Mouse (Mus musculus): ENCODE results near the gene Ptgdr2. TPM values are rescaled to one million over a fixed set of nuclear protein-coding genes. Genes with fewer than 3 reads are reported as not detected.

Gene Ptgdr2
- total RNA-seq, 2 experiments from 2014 or later: not detected

DNA sequence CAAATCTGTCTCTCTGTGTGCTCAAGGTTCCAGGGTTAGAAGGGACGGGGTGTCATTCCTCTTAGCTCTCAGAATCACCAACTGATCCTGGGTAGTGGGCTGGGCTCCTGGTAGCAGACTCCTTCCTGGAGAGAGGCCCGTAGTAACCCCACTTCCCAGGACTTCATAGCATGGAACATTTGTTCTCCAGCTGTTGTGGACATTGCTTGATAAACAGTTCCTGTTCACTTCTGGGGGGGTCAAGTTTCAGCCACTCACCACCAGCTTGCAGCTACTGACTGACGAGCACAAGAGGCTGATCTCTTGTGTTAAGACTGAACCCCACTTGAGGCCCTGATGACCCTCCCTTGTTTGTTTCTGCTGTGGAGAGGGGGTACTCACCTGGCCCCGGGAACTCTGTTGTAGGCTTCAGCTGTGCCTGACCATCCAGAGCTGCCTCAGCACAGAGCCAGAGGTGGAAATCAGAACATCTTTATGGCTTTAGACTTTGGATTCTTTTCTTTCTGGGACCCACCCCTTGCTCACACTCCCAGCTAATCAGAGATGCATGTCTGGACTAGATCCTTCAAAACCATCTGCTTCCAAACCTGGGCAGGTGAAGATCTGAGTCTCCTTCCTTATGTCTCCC, 37.4 kb downstream of the Ptgdr2 start, which contains the start of gene Ms4a10:
Gene Ms4a10, minus strand, starts transcription at position 433 of the 628 bp plus-strand sequence.
- DNase-seq (ENCODE audit: low spot score in 2 of 2): no peak

DNA sequence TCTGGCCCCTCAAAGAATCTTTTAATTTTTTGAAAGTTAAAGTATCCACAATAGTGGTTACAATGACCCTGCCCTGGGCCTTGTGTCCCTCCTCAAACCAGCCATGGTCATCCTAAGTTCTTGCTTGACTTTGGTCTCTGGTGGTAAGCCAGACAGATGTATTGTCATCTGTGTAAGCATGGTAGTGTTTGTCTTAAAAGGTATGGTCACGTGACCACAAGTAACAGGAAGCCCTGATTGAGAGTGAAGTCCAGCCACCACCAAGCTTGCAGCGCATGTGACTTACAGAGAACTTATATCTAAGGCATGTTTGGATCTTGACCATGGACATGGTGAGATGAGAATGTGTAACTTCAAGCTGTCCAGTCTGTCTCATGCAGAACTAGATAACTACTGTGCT, 38.2 kb downstream of the Ptgdr2 start:
- no peak for DNase-seq (ENCODE audit: low spot score in 2 of 2)

DNA sequence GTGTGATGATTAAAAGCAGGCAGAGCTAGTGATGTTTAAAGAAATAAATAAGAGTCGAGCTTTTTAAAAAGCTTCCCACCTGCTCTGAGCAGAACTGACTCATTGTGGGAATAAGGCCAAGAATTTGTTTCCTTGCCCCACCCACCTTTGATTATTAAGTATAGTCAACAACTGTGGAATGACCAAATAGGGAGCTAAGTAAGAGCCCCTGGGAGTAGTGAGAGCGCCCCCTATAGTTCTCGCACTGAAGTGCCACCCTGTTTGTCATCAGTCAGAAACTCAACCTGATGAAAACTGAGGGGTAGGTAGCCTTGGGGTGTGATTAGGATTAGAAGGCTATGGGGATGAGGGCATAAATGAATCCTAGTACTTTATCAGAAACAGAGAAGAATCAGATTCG, 39.4 kb downstream of the Ptgdr2 start:
- DNase-seq (ENCODE audit: low spot score in 2 of 2): no peak

DNA sequence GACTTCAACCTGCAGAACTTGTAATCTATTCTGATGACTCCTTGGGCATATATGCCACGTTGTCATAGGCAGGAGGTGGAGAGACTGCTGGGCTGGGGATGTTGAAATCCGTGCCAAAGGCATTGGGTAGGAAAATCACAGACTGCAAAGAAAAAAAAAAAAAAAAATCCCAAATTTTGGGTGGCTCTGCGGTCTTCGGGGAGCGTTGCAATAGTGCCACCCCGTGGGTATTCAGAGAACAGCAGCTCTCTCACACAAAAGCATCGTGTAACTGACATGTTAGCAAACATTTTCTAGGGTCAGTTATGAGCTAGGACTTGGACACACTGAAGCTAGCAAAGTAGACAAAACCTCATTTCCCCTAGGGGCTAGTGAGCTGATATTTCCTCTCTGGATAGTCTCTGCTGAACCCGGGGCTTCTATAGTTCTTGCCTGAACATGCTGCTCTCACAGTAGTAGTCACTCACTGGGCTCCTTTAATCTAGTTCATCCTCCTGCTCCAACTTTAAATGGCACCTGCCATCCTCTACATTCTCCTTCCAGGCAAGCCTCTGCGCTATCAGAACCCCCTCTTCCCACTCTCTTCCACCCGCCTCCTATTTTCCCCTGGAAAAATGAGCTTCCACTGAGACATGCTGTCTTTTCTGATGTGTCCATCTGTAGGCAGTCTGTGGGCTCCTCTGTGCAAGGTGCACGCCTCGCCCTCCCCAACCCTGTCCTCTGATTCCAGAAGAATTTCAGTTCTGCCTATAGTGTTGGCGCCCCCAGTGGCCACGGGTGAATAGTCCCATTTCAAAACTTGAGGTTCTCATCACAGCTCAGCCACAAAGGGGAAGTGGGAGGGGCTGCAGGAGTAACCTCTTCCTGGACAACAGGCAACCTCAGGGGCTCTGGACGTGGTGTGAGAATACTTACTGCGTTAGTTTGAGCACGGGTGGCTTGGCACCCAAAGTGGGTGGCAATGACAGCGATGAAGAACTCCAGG, 42.5 kb downstream of the Ptgdr2 start:
- peak; percentile 60 to 78 for DNase-seq (ENCODE audit: low spot score in 2 of 2)

DNA sequence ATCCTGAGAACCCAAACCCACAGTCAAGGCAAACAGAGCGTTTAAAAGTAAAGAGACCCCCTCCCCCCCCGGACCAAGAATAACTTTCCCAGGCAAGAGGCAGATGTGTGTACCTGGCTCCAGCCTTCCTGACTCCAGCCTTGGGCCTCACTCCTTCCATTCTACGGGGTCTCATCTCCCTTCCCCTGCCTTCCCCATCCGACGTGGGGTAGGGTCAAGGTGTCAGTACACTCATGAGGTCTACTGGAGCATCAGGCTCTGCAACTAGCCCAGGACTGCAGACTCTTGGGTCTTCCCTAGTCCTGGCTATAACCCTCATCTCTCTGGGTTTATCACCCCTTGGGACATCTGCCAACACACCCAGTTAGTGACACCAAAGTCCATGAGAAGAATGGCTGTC, 43.2 kb downstream of the Ptgdr2 start:
- DNase-seq (ENCODE audit: low spot score in 2 of 2): no peak

DNA sequence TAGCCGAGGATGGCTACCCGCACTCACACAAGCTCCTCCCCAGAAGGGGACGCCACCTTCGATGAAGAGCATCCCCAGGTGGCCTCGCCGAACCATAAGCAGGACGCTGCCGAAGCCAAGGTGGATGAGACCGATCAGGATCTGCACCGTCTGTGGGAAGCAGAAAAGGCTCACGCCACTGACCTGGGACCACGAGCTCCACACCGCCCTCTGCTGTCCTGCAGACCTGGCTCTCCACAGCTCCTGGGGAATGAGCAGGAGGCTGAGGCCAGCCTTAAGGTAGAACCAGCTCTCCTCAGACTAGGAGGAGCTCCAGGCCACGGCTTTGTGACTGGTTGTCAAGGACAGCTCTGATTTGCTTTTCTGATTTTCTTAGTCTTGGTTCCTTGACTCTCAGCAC, 46.2 kb downstream of the Ptgdr2 start:
- peak in 1 of 2 experiments; percentile 60 for DNase-seq (ENCODE audit: low spot score in 2 of 2)

DNA sequence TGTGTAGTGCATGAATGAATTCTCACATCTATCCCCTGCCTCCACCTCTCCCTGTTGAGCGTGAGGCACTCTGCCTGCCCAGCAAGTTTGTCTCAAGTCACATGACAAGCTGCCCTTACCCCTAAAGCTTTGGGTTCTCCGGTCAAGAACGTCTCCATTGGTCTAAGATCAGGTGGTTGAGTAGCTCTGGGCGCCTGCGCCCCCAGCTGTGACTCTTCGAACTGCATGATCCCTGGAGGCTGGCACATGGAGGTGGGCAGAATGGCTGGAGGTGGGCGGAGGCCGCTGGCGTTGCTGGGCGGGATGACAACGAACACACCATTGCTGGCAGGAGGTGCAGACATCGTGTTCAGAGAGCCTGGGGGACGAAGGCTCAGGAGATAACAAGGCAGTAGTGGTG, 47.6 kb downstream of the Ptgdr2 start:
- DNase-seq (ENCODE audit: low spot score in 2 of 2): no peak

DNA sequence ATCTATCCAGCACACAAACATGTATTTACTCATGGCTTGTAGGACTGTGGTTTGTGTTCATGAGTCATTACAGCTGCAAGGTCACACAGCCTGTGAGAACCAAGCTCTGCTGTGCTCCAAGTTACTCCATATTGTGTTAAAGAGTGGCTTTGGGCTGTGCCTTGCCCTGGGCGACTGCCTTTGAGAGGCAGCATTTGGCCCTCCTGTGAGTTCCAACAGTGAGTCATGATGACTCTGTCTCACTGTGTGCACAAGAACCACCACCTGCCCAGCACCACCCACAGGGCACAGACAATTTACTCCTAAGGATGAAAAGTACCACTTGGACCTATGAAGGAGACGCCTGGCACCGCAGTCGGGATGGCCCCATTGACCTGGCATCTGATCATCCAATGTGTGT, 48.9 kb downstream of the Ptgdr2 start:
- DNase-seq (ENCODE audit: low spot score in 2 of 2): no peak

DNA sequence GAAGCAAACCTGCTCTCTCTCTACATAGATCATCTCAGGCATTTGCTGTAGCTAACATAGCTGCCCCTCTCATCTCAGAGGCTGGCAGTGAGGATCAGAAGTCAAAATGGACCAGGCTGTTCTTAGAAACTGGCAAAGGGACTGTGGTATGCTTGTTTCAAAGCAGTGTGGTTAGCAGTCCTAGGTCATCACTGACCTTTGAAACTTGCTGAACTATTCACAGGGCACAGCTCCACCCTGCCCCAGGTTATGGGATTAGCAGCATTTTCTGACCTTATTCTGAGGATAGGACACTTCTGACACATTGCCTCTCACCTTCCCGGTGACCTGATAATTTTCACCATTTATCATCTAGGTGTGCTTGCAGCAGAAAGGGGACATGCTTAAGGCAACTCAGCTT, 51.6 kb downstream of the Ptgdr2 start:
- DNase-seq (ENCODE audit: low spot score in 2 of 2): no peak

DNA sequence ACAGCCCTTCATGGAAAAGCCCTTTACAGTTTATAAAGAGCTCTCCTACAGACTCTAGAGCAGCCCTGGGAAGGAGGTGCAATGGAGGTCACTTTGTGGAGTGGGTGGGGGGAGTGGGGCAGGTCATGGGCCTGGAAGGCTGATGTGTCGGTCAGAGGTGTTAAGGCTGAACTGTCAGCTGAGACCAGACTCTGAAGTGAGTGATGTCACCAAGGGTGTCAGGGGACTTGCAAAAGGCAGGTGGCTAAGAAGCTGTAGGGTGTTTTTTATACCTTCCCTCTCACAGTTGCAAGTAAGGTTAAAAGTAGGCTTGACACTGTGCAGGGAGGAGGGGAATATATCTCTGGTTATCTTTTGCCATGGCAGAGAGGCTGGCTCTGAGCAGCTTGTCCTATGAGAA, 53.8 kb downstream of the Ptgdr2 start:
- no peak for DNase-seq (ENCODE audit: low spot score in 2 of 2)

DNA sequence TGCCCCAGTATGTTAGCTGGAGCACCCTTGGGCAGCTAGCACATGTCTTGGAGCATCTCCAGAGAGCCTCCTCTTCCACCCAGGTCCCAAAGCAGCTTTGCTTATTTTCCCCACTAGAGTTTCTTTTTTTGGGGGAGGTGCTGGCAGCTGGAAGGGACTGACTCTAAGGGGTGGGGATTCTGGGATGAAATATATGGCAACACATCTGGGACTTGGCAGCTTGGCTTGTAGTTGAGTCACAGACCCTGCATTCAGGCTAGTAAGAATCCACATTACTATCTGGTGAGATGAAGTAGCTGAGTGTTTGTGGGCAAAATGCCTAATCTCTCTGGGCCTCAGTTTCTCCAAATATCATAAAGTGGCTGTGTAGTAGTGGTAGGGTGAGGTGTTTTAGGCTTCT, 55.0 kb downstream of the Ptgdr2 start:
- no peak for DNase-seq (ENCODE audit: low spot score in 2 of 2)

Other genes starting within 250 kb of the Ptgdr2 start
- 10 to 100 TPM; 19.3 to 26.8 TPM for gene Vps37c, start 248.4 kb upstream of the Ptgdr2 start, total RNA-seq (2021)
- gene Cd5, start 198.2 kb upstream of the Ptgdr2 start, total RNA-seq (2021): under 1 TPM in 1 of 2 experiments, not detected in 1; 0.38 TPM
- gene Cd6, start 107.1 kb upstream of the Ptgdr2 start, total RNA-seq (2021): under 1 TPM in 1 of 2 experiments, not detected in 1; 0.32 TPM
- 1 to 10 TPM; 3.1 to 6.5 TPM for gene Slc15a3, start 97.4 kb upstream of the Ptgdr2 start, total RNA-seq (2021)
- gene Tmem132a, start 67.2 kb upstream of the Ptgdr2 start, total RNA-seq (2021): 10 to 100 TPM; 17.1 to 28.0 TPM
- 100 to 1,000 TPM; 110 to 148 TPM for gene Tmem109, start 55.2 kb upstream of the Ptgdr2 start, total RNA-seq (2021)
- 100 to 1,000 TPM; 120 to 168 TPM for gene Prpf19, start 41.9 kb upstream of the Ptgdr2 start, total RNA-seq (2021)
- not detected for gene Zp1, start 16.5 kb upstream of the Ptgdr2 start, total RNA-seq (2021)
- 10 to 100 TPM; 16.2 to 20.0 TPM for gene Ccdc86, start 12.1 kb downstream of the Ptgdr2 start, total RNA-seq (2021)
- gene Ms4a10, start 37.5 kb downstream of the Ptgdr2 start, total RNA-seq (2021): 10 to 100 TPM in 1 of 2 experiments, under 1 TPM in 1; 0.51 to 25.4 TPM
- not detected for gene Ms4a15, start 56.1 kb downstream of the Ptgdr2 start, total RNA-seq (2021)
- gene Ms4a18, start 80.9 kb downstream of the Ptgdr2 start, total RNA-seq (2021): not detected
- gene Ms4a8a, start 143.9 kb downstream of the Ptgdr2 start, total RNA-seq (2021): 1 to 10 TPM; 4.7 to 6.7 TPM
- not detected for gene 1700017D01Rik, start 193.7 kb downstream of the Ptgdr2 start, total RNA-seq (2021)
- gene 1700025F22Rik, start 228.2 kb downstream of the Ptgdr2 start, total RNA-seq (2021): not detected